Mouse (Mus musculus) heart, adult 2 months (tissue): ENCODE measurements around the gene Jrkl. TPM values are rescaled to one million over a fixed set of nuclear protein-coding genes. Genes with fewer than 3 reads are reported as not detected.

Experiments
- DNase-seq, 2 experiments: peaks; one replicate each; pipeline ENCODE4 v3.0.0; 2021
- H3K27ac ChIP-seq: fragments of 200-600 bp; 2 replicates; pipeline ENCODE4 v1.8.1; 2022
- H3K27me3 ChIP-seq: fragments of 200-500 bp; 2 replicates; pipeline ENCODE4 v1.6.1; 2012; ENCODE audit warnings: mild to moderate bottlenecking, low read length, inconsistent platforms, mixed read lengths; ENCODE audit not compliant: control insufficient read depth, insufficient read depth
- H3K36me3 ChIP-seq: fragments of 200-500 bp; 2 replicates; pipeline ENCODE4 v1.6.1; 2012; ENCODE audit warnings: low read length, inconsistent platforms; ENCODE audit not compliant: control insufficient read depth, insufficient read depth
- H3K4me1 ChIP-seq: fragments of 200-500 bp; 2 replicates; pipeline ENCODE4 v1.6.1; 2011; ENCODE audit warnings: low read length; ENCODE audit not compliant: control insufficient read depth, insufficient read depth
- H3K4me3 ChIP-seq: fragments of 200-600 bp; 2 replicates; pipeline ENCODE4 v1.8.1; 2022
- H3K79me2 ChIP-seq: fragments of 200-500 bp; replicated peaks from 2 replicates; pipeline ENCODE4 v1.6.1; 2012; ENCODE audit warnings: mild to moderate bottlenecking, inconsistent platforms, low read length, moderate library complexity, mixed read lengths; ENCODE audit not compliant: control insufficient read depth, insufficient read depth
- H3K9ac ChIP-seq: fragments of 200-500 bp; 2 replicates; pipeline ENCODE4 v1.6.1; 2012; ENCODE audit warnings: low read depth, mild to moderate bottlenecking, control low read depth, inconsistent platforms, low read length, mixed read lengths
- CTCF ChIP-seq: fragments of 200-600 bp; IDR thresholded peaks from 2 replicates; pipeline ENCODE4 v1.8.1; 2022; ENCODE audit warnings: antibody characterized with exemption, mild to moderate bottlenecking, moderate library complexity
- EP300 ChIP-seq: fragments of 200-500 bp; IDR thresholded peaks from 2 replicates; pipeline ENCODE4 v1.6.1; 2011; ENCODE audit warnings: low read depth, low read length, control low read depth; ENCODE audit not compliant: insufficient read depth
- POLR2A ChIP-seq: fragments of 200-500 bp; IDR thresholded peaks from 2 replicates; pipeline ENCODE4 v1.6.1; 2011; ENCODE audit warnings: mild to moderate bottlenecking, low read depth, low read length, control low read depth; ENCODE audit not compliant: insufficient read depth
- WGBS: fragments of 180-500 bp; shearing (Covaris S2); methylation state at CpG from one replicate; pipeline ENCODE4 v1.1.7; 2018; 5-methylcytosine and 5-hydroxymethylcytosine counted together
- intact Hi-C: fragments of 180-260 bp; cut with DNase I; formaldehyde crosslinking; loops from one replicate; pipeline ENCODE4 v1.15.1; 2025
- long read RNA-seq: library from polyadenylated mRNA; stranded (forward); transcript quantifications from one replicate; pipeline ENCODE4 v2.0.0, GENCODE M21; 2021
- polyA plus RNA-seq: library from polyadenylated mRNA; depleted of rRNA; stranded (reverse); fragments of >200 nt; gene quantifications from 2 replicates; pipeline ENCODE4 v1.2.3, GENCODE M21; 2012; rRNA removed
- total RNA-seq, 2 experiments: library from RNA; stranded (reverse); gene quantifications; 2 replicates each; pipeline ENCODE4 v1.2.3; 2021

The Jrkl gene
- total RNA-seq (1 to 10 TPM; 5.3 to 5.7 TPM), polyA plus RNA-seq (0.80 and 1.9 TPM in 2 replicates)
- long read RNA-seq, transcript Jrkl-201 (1 exons, 3,223 nt) = major isoform, 6 of 6 reads
- long read RNA-seq, partial matches to known transcripts = 0 of 6 reads
- long read RNA-seq, other reads (novel, unspliced or antisense) = 0 of 6 reads

GRCm38 (mm10) chr9:13245481-13245880 lies at the start of gene Jrkl:
Gene Jrkl, minus strand, starts transcription at chr9:13245829.
- DNase-seq = peak; percentile 43 to 55
- 4% methylated on average over 10 of the region's 10 CpGs for WGBS
- H3K79me2 ChIP-seq = no peaks in the 10 kb centered on the region
- intact Hi-C loops = loop anchor here (2.0 to 5.0 kb wide), 2 partner anchors 51 to 327 kb away; partner anchors contain the start of gene Maml2
- H3K9ac ChIP-seq = peak within 1 kb of the TSS; percentile 79
- no peak for TF ChIP-seq POLR2A
- no peak for TF ChIP-seq EP300
- H3K4me3 ChIP-seq = peak within 1 kb of the TSS; percentile 67
- peaks cover 14% of the 10 kb centered on the region for H3K36me3 ChIP-seq
- peaks cover 4% of the 10 kb centered on the region for H3K4me1 ChIP-seq
- no peaks in the 10 kb centered on the region for H3K27me3 ChIP-seq
- peak within 1 kb of the TSS; percentile 62 for H3K27ac ChIP-seq

DNA sequence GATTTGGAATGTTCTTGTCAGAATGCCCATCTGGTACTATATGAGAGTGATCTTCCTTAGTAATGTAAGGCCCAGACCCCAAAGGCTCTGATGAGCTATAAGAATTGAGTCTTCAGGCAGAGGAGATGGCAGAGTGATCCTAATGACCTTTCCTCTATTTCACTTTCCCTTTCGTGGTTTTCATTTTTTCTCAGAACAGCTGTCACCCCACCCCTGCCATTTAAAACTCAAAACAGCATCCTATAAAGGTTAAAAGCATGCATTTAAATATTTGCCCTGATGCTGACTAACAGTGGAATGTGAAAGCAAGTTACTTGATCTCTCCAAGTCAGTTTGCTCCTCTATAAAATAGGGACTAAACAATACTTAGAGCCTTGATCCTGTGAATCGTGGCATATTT lies 41.9 kb upstream of the Jrkl start:
- WGBS = 64% methylated on average over 2 of the region's 2 CpGs
- no peak for TF ChIP-seq CTCF
- no peak for TF ChIP-seq EP300
- TF ChIP-seq POLR2A = no peak
- no peak overlapping the region for H3K4me3 ChIP-seq
- H3K27me3 ChIP-seq = no peaks in the 10 kb centered on the region
- H3K36me3 ChIP-seq = no peaks in the 10 kb centered on the region
- intact Hi-C loops = no loop called here
- no peak overlapping the region for H3K27ac ChIP-seq
- no peaks in the 10 kb centered on the region for H3K79me2 ChIP-seq
- DNase-seq = no peak
- H3K9ac ChIP-seq = no peak overlapping the region
- no peaks in the 10 kb centered on the region for H3K4me1 ChIP-seq

DNA sequence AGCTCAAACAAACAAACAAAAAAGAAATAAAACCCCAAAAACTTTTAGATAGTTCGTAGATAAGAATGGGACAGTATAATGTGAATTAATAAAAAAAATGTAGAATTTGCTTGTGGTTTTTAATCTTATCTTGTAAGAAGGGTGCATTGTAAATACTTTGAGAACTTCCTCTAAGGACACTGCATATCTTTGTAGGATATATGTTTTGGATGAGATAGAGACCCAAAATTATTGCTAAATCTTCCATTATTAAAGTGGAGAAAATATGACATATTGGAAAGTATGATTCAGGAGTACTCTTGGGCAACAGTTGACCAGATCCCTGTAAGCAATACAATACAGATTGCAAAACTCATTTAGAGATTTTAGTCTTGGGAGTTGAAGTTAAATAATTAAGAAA lies 27.6 kb upstream of the Jrkl start:
- no peaks in the 10 kb centered on the region for H3K4me1 ChIP-seq
- no peaks in the 10 kb centered on the region for H3K79me2 ChIP-seq
- DNase-seq = no peak
- WGBS = 81% methylated on average over 1 of the region's 1 CpGs
- H3K27me3 ChIP-seq = no peaks in the 10 kb centered on the region
- H3K36me3 ChIP-seq = no peaks in the 10 kb centered on the region
- H3K9ac ChIP-seq = no peak overlapping the region
- no peak overlapping the region for H3K4me3 ChIP-seq
- intact Hi-C loops = no loop called here
- TF ChIP-seq POLR2A (no peak), EP300 (no peak), CTCF (no peak)
- H3K27ac ChIP-seq = no peak overlapping the region

DNA sequence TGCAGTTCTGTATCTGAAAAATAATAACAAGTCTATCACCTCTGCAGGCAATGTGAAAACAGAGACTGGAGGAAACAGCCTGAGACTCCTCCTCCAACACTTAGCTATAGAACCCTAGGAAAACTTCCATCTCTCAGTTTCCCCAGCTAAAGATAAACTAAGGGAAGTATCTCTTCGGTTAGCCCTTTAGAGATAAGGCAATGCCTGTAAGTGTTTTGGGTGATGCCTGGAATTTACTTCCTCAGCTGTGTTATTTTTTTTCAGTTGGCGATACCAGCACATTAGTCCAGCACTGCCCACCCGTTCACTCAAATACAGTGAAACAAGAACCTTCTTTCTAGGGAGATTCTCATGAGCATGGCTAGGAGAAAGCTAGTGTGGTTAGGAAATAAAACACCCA lies 15.4 kb upstream of the Jrkl start:
- TF ChIP-seq POLR2A (no peak), EP300 (no peak), CTCF (no peak)
- Histone ChIP-seq H3K79me2 (no peaks in the 10 kb centered on the region), H3K36me3 (no peaks in the 10 kb centered on the region), H3K27me3 (no peaks in the 10 kb centered on the region), H3K4me1 (no peaks in the 10 kb centered on the region), H3K9ac (no peak overlapping the region), H3K4me3 (no peak overlapping the region), H3K27ac (no peak overlapping the region)
- no peak for DNase-seq
- intact Hi-C loops = no loop called here
- WGBS = 48% methylated on average over 3 of the region's 3 CpGs

GRCm38 (mm10) chr9:13258173-13258572 lies 12.5 kb upstream of the Jrkl start:
- Histone ChIP-seq H3K4me3 (no peak overlapping the region), H3K9ac (no peak overlapping the region), H3K79me2 (no peaks in the 10 kb centered on the region), H3K27ac (no peak overlapping the region), H3K4me1 (no peaks in the 10 kb centered on the region), H3K36me3 (no peaks in the 10 kb centered on the region), H3K27me3 (no peaks in the 10 kb centered on the region)
- no peak for TF ChIP-seq EP300
- TF ChIP-seq CTCF = no peak
- no peak for TF ChIP-seq POLR2A
- DNase-seq = no peak
- intact Hi-C loops = no loop called here
- WGBS = 94% methylated on average over 2 of the region's 2 CpGs

DNA sequence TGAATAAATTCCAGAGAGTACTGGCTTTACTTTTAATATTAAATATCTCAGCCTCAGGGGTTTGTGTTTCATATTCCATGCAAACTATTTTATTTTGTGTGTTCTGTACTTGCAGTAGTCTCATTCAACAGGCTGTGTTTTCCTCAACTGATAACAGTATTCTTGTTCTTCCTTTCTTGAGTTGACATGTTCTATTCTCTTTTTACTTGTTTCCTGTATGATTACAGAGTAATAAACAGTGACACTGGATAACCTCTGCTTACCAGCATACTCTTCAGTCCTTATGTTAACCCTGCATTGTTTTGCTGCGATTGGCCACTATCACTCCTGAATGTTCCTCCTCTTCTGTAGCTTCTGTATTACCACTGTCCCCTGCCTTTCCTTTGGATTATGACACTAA lies 11.1 kb upstream of the Jrkl start:
- TF ChIP-seq EP300 (no peak), POLR2A (no peak), CTCF (no peak)
- H3K27me3 ChIP-seq = no peaks in the 10 kb centered on the region
- no peaks in the 10 kb centered on the region for H3K4me1 ChIP-seq
- H3K79me2 ChIP-seq = no peaks in the 10 kb centered on the region
- H3K4me3 ChIP-seq = no peak overlapping the region
- H3K27ac ChIP-seq = no peak overlapping the region
- intact Hi-C loops = no loop called here
- DNase-seq = no peak
- no peak overlapping the region for H3K9ac ChIP-seq
- no peaks in the 10 kb centered on the region; the same call in 1 of the 2 replicates for H3K36me3 ChIP-seq
- WGBS = 67% methylated on average over 1 of the region's 1 CpGs
